Mouse (Mus musculus): ENCODE measurements at regions not wholly inside any gene's neighbourhood (a gene's known extent, or its start where the extent isn't known, plus 50 kb on each side); places are given as distances from the start of the nearest gene placed in this dataset.
"Not testable (repeated sequence)": the region's sequence is repeated elsewhere in the genome, so short reads cannot be mapped to it uniquely, and the experiment has no call there.

- 91% methylated on average over 4 of the region's 4 CpGs for WGBS
Measured at GRCm38 (mm10) chr6:76130201-76130600, 367.4 kb downstream of the Gm9008 start.

GRCm38 (mm10) chr6:76115758-76116157, 381.8 kb downstream of the Gm9008 start:
- Histone ChIP-seq H3K4me3 (ENCODE audit: low read depth, low read length) (no peak overlapping the region), H3K27me3 (ENCODE audit: control insufficient read depth, insufficient read depth, low read length) (no peaks in the 10 kb centered on the region), H3K9ac (ENCODE audit: low read depth, low read length) (no peak overlapping the region), H3K9me3 (ENCODE audit: control insufficient read depth, low read length) (no peaks in the 10 kb centered on the region), H3K36me3 (ENCODE audit: control insufficient read depth, insufficient read depth, low read length) (no peaks in the 10 kb centered on the region), H3K4me1 (replicated peaks; ENCODE audit: control insufficient read depth, insufficient read depth, low read length) (no peaks in the 10 kb centered on the region), H3K27ac (ENCODE audit: low read depth, low read length) (no peak overlapping the region), H3K4me2 (replicated peaks; ENCODE audit: low read depth, low read length) (no peak overlapping the region)
- no peak for ATAC-seq (ENCODE audit: low FRiP score)
- no peak for DNase-seq (ENCODE audit: low spot score)

More at GRCm38 (mm10) chr6:76130201-76130600, 367.4 kb downstream of the Gm9008 start:
- not testable (repeated sequence) for H3K4me2 ChIP-seq (replicated peaks; ENCODE audit: low read depth, low read length); ATAC-seq (ENCODE audit: low FRiP score); H3K27me3 ChIP-seq (ENCODE audit: control insufficient read depth, insufficient read depth, low read length); H3K27ac ChIP-seq (ENCODE audit: low read depth, low read length); H3K4me1 ChIP-seq (replicated peaks; ENCODE audit: control insufficient read depth, insufficient read depth, low read length); H3K4me3 ChIP-seq (ENCODE audit: low read depth, low read length); H3K9ac ChIP-seq (ENCODE audit: low read depth, low read length); H3K9me3 ChIP-seq (ENCODE audit: control insufficient read depth, low read length); H3K36me3 ChIP-seq (ENCODE audit: control insufficient read depth, insufficient read depth, low read length); DNase-seq (ENCODE audit: low spot score)

- no peak for ATAC-seq (ENCODE audit: low FRiP score)
- DNase-seq (ENCODE audit: low spot score) = no peak
Measured at GRCm38 (mm10) chr6:76114346-76114745, 383.2 kb downstream of the Gm9008 start.

GRCm38 (mm10) chr6:76065383-76065782, 432.2 kb downstream of the Gm9008 start:
- no peak overlapping the region for H3K27ac ChIP-seq (ENCODE audit: low read depth, low read length)
- no peak overlapping the region for H3K4me2 ChIP-seq (replicated peaks; ENCODE audit: low read depth, low read length)
- no peaks in the 10 kb centered on the region for H3K9me3 ChIP-seq (ENCODE audit: control insufficient read depth, low read length)
- H3K36me3 ChIP-seq (ENCODE audit: control insufficient read depth, insufficient read depth, low read length) = no peaks in the 10 kb centered on the region
- no peak for ATAC-seq (ENCODE audit: low FRiP score)
- no peaks in the 10 kb centered on the region for H3K4me1 ChIP-seq (replicated peaks; ENCODE audit: control insufficient read depth, insufficient read depth, low read length)
- WGBS = 70% methylated on average over 4 of the region's 4 CpGs
- no peak overlapping the region for H3K4me3 ChIP-seq (ENCODE audit: low read depth, low read length)
- H3K27me3 ChIP-seq (ENCODE audit: control insufficient read depth, insufficient read depth, low read length) = no peaks in the 10 kb centered on the region
- DNase-seq (ENCODE audit: low spot score) = no peak
- no peak overlapping the region for H3K9ac ChIP-seq (ENCODE audit: low read depth, low read length)

More at GRCm38 (mm10) chr6:76114346-76114745, 383.2 kb downstream of the Gm9008 start:
- Histone ChIP-seq H3K4me2 (replicated peaks; ENCODE audit: low read depth, low read length) (no peak overlapping the region), H3K9ac (ENCODE audit: low read depth, low read length) (no peak overlapping the region), H3K4me1 (replicated peaks; ENCODE audit: control insufficient read depth, insufficient read depth, low read length) (no peaks in the 10 kb centered on the region), H3K27ac (ENCODE audit: low read depth, low read length) (no peak overlapping the region), H3K9me3 (ENCODE audit: control insufficient read depth, low read length) (no peaks in the 10 kb centered on the region), H3K36me3 (ENCODE audit: control insufficient read depth, insufficient read depth, low read length) (no peaks in the 10 kb centered on the region), H3K4me3 (ENCODE audit: low read depth, low read length) (no peak overlapping the region), H3K27me3 (ENCODE audit: control insufficient read depth, insufficient read depth, low read length) (no peaks in the 10 kb centered on the region)
- 77% methylated on average over 4 of the region's 4 CpGs for WGBS

DNA sequence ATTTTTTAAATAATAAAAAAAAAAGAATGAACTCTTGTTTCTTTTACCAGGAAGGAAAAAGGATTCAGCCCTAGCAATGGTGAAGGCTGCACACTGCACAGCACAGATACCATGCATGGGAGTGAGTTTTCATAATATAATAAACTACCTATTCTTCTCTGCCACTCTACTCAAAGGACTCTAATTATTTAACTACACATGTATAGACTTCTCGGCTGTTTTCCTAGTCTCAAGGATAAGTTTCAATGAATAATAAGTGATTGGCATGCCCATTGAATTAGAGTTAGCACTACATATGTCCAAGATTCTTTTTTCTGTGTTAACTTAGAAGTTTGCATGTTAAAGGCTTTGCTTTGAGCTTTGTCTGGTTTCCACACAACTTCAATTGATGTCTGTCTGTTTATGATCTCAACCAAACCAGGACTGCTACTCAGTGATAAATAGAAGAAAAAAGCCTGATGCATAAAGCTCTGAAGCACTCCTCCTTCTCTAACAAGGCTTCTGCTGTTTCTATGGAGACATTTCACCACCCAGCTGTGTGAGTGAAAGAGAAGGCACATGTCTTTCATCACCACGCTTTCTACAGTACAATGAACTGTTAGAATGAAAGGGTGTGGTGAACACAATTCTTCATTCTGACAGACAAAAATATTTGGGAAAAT, 444.8 kb downstream of the Gm9008 start:
- no peak overlapping the region for H3K27ac ChIP-seq (ENCODE audit: low read depth, low read length)
- 19% methylated on average over 2 of the region's 2 CpGs for WGBS
- ATAC-seq (ENCODE audit: low FRiP score) = peak; percentile 71
- no peak overlapping the region for H3K4me2 ChIP-seq (replicated peaks; ENCODE audit: low read depth, low read length)
- no peak overlapping the region for H3K9ac ChIP-seq (ENCODE audit: low read depth, low read length)
- H3K27me3 ChIP-seq (ENCODE audit: control insufficient read depth, insufficient read depth, low read length) = no peaks in the 10 kb centered on the region
- no peaks in the 10 kb centered on the region for H3K9me3 ChIP-seq (ENCODE audit: control insufficient read depth, low read length)
- no peaks in the 10 kb centered on the region for H3K4me1 ChIP-seq (replicated peaks; ENCODE audit: control insufficient read depth, insufficient read depth, low read length)
- no peak overlapping the region for H3K4me3 ChIP-seq (ENCODE audit: low read depth, low read length)
- peak; percentile 22 for DNase-seq (ENCODE audit: low spot score)
- no peaks in the 10 kb centered on the region for H3K36me3 ChIP-seq (ENCODE audit: control insufficient read depth, insufficient read depth, low read length)

DNA sequence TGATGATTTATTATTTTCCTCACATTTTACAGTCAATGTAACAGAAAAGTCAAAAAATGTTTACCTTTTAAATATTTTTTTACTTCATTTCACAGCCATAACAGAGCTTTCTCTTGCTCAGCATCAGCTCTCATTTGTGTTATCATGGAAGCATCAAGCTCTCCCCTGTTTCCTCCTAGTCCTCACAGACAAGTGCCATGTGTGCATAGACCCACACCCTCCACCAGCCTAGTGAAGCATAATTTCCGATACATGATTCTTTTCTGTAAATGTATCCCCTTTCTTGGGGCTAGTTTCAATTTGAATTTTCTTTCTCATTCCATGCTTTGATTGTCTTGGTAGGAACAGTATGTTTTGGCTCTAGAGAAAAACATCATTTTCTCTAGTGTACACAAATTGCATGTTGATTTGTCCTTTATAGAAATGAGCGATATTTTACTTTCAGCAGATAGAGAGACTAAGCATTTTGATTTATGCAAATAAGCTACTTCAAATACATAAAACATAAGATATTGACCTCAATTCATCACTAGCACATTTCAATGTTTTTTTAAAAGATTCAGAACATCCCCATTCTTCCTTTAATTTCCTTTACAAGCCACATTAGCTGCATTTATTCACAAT, 489.7 kb downstream of the Gm9008 start:
- 89% methylated on average over 2 of the region's 2 CpGs for WGBS
- H3K27ac ChIP-seq (ENCODE audit: low read depth, low read length) = no peak overlapping the region
- ATAC-seq (ENCODE audit: low FRiP score) (no peak), DNase-seq (ENCODE audit: low spot score) (no peak)
- no peak overlapping the region for H3K4me2 ChIP-seq (replicated peaks; ENCODE audit: low read depth, low read length)
- no peaks in the 10 kb centered on the region for H3K36me3 ChIP-seq (ENCODE audit: control insufficient read depth, insufficient read depth, low read length)
- no peak overlapping the region for H3K4me3 ChIP-seq (ENCODE audit: low read depth, low read length)
- no peaks in the 10 kb centered on the region for H3K9me3 ChIP-seq (ENCODE audit: control insufficient read depth, low read length)
- no peaks in the 10 kb centered on the region for H3K27me3 ChIP-seq (ENCODE audit: control insufficient read depth, insufficient read depth, low read length)
- no peaks in the 10 kb centered on the region for H3K4me1 ChIP-seq (replicated peaks; ENCODE audit: control insufficient read depth, insufficient read depth, low read length)
- H3K9ac ChIP-seq (ENCODE audit: low read depth, low read length) = no peak overlapping the region
